Mouse (Mus musculus): Measurements from ENCODE around the gene Bud23. TPM values are rescaled to one million over a fixed set of nuclear protein-coding genes. Genes with fewer than 3 reads are reported as not detected.
A peak's percentile ranks its signal among the peaks of the same experiment; 100 is the strongest.
"Not testable (repeated sequence)": the region's sequence is repeated elsewhere in the genome, so short reads cannot be mapped to it uniquely, and the experiment has no call there.

Bud23 gene
- total and polyA plus RNA-seq, 3 experiments: 101 to 222 TPM; not detected in 1

GRCm38 (mm10) chr5:135063629-135064381 lies 954 bp downstream of the Bud23 start, which contains the start of gene Dnajc30 (continued):
- TF ChIP-seq ZKSCAN1 (IDR thresholded peaks at IDR 0.05; ENCODE audit: low read depth, low read length) (no peak), BHLHE40 (IDR thresholded peaks at IDR 0.05; ENCODE audit: borderline replicate concordance, low read depth, low read length) (no peak), POLR2A (IDR thresholded peaks at IDR 0.05; ENCODE audit: control insufficient read depth in 1 of 2, insufficient read depth in 1 of 2, low read depth in 1 of 2, low read length in 2 of 2, poor library complexity in 1 of 2) (peak; percentile 86 to 99), NELFE (IDR thresholded peaks at IDR 0.05; ENCODE audit: low read depth, low read length) (peak; percentile 82)

- no peak overlapping the region for H3K9ac ChIP-seq (ENCODE audit: control insufficient read depth, low read depth, low read length, poor library complexity, severe bottlenecking)
- no peak overlapping the region for H3K4me3 ChIP-seq (ENCODE audit: control insufficient read depth in 1 of 2, insufficient read depth in 1 of 2, low read depth in 2 of 2, low read length in 2 of 2)
- H3K36me3 ChIP-seq (ENCODE audit: control insufficient read depth in 1 of 2, insufficient read depth in 2 of 2, low read length in 2 of 2): peaks cover 0 to 2% of the 10 kb centered on the region in 2 experiments; a peak in 1 of 4 replicates
- no peaks in the 10 kb centered on the region for H3K27me3 ChIP-seq (ENCODE audit: control insufficient read depth in 1 of 2, insufficient read depth in 2 of 2, low read length in 2 of 2)
- DNase-seq (ENCODE audit: low read depth, low spot score): no peak
- no peaks in the 10 kb centered on the region for H3K79me2 ChIP-seq (ENCODE audit: control insufficient read depth, insufficient read depth, low read length, poor library complexity)
- H3K9me3 ChIP-seq (replicated peaks; ENCODE audit: insufficient read depth, low read length): no peaks in the 10 kb centered on the region
- no peak overlapping the region for H3K27ac ChIP-seq (ENCODE audit: control insufficient read depth, low read depth, low read length)
- TF ChIP-seq TBP (IDR thresholded peaks at IDR 0.05; ENCODE audit: low read depth, low read length): no peak
- no peak for TF ChIP-seq MAFK (IDR thresholded peaks at IDR 0.05; ENCODE audit: borderline replicate concordance, low read depth, low read length)
- H3K4me1 ChIP-seq (ENCODE audit: control insufficient read depth in 1 of 2, insufficient read depth in 2 of 2, low read length in 2 of 2): no peaks in the 10 kb centered on the region
These were observed 11.4 kb downstream of the Bud23 start for GRCm38 (mm10) chr5:135053356-135053755.

GRCm38 (mm10) chr5:135049268-135049667 lies 15.5 kb downstream of the Bud23 start:
- not testable (repeated sequence) for H3K36me3 ChIP-seq (ENCODE audit: control insufficient read depth in 1 of 2, insufficient read depth in 2 of 2, low read length in 2 of 2); H3K27me3 ChIP-seq (ENCODE audit: control insufficient read depth in 1 of 2, insufficient read depth in 2 of 2, low read length in 2 of 2); H3K4me3 ChIP-seq (ENCODE audit: control insufficient read depth in 1 of 2, insufficient read depth in 1 of 2, low read depth in 2 of 2, low read length in 2 of 2); H3K27ac ChIP-seq (ENCODE audit: control insufficient read depth, low read depth, low read length); H3K9ac ChIP-seq (ENCODE audit: control insufficient read depth, low read depth, low read length, poor library complexity, severe bottlenecking); DNase-seq (ENCODE audit: low read depth, low spot score); H3K9me3 ChIP-seq (replicated peaks; ENCODE audit: insufficient read depth, low read length); H3K79me2 ChIP-seq (ENCODE audit: control insufficient read depth, insufficient read depth, low read length, poor library complexity); H3K4me1 ChIP-seq (ENCODE audit: control insufficient read depth in 1 of 2, insufficient read depth in 2 of 2, low read length in 2 of 2)

- no peak for TF ChIP-seq SIN3A (IDR thresholded peaks at IDR 0.05; ENCODE audit: low read length)
- TF ChIP-seq POLR2A (IDR thresholded peaks at IDR 0.05; ENCODE audit: control insufficient read depth in 1 of 2, insufficient read depth in 1 of 2, low read depth in 1 of 2, low read length in 2 of 2, poor library complexity in 1 of 2): no peak
- no peak for TF ChIP-seq BHLHE40 (IDR thresholded peaks at IDR 0.05; ENCODE audit: borderline replicate concordance, low read depth, low read length)
- TF ChIP-seq E2F4 (IDR thresholded peaks at IDR 0.05; ENCODE audit: borderline replicate concordance, low read depth, low read length): no peak
- TF ChIP-seq RCOR1 (IDR thresholded peaks at IDR 0.05; ENCODE audit: low read depth, low read length): no peak
- TF ChIP-seq KAT2A (conservative IDR thresholded peaks at IDR 0.05; ENCODE audit: low read depth, low read length): no peak
- no peak for TF ChIP-seq MAX (IDR thresholded peaks at IDR 0.05; ENCODE audit: low read length)
- TF ChIP-seq ETS1 (IDR thresholded peaks at IDR 0.05; ENCODE audit: low read depth, low read length): no peak
- TF ChIP-seq HCFC1 (IDR thresholded peaks at IDR 0.05; ENCODE audit: low read depth, low read length): no peak
- no peak for TF ChIP-seq GABPA (IDR thresholded peaks at IDR 0.05; ENCODE audit: low read depth, low read length)
- TF ChIP-seq UBTF (IDR thresholded peaks at IDR 0.05; ENCODE audit: borderline replicate concordance, insufficient read depth, low read depth, low read length): no peak
- TF ChIP-seq POLR2AphosphoS2 (IDR thresholded peaks at IDR 0.05; ENCODE audit: low read length): no peak
- Histone ChIP-seq H3K9me3 (replicated peaks; ENCODE audit: insufficient read depth, low read length) (no peaks in the 10 kb centered on the region), H3K36me3 (ENCODE audit: control insufficient read depth in 1 of 2, insufficient read depth in 2 of 2, low read length in 2 of 2) (peaks cover 0 to 2% of the 10 kb centered on the region in 2 experiments; a peak in 1 of 4 replicates), H3K27me3 (ENCODE audit: control insufficient read depth in 1 of 2, insufficient read depth in 2 of 2, low read length in 2 of 2) (no peaks in the 10 kb centered on the region), H3K4me1 (ENCODE audit: control insufficient read depth in 1 of 2, insufficient read depth in 2 of 2, low read length in 2 of 2) (no peaks in the 10 kb centered on the region), H3K79me2 (ENCODE audit: control insufficient read depth, insufficient read depth, low read length, poor library complexity) (no peaks in the 10 kb centered on the region), H3K4me3 (ENCODE audit: control insufficient read depth in 1 of 2, insufficient read depth in 1 of 2, low read depth in 2 of 2, low read length in 2 of 2) (no peak overlapping the region), H3K9ac (ENCODE audit: control insufficient read depth, low read depth, low read length, poor library complexity, severe bottlenecking) (no peak overlapping the region), H3K27ac (ENCODE audit: control insufficient read depth, low read depth, low read length) (no peak overlapping the region)
- no peak for DNase-seq (ENCODE audit: low read depth, low spot score)
These were observed 16.2 kb downstream of the Bud23 start for GRCm38 (mm10) chr5:135048539-135048938.
